Mouse (Mus musculus) heart, postnatal 0 days (tissue): ENCODE data around the gene Gyg.

Experiments
- CTCF ChIP-seq: IDR thresholded peaks from 2 replicates; pipeline ENCODE4 v1.5.1; 2016; ENCODE audit warnings: antibody characterized with exemption, control low read depth, low read depth
- EP300 ChIP-seq: IDR thresholded peaks from 2 replicates; pipeline ENCODE4 v1.6.1; 2016; ENCODE audit warnings: antibody characterized with exemption, low read depth

DNA sequence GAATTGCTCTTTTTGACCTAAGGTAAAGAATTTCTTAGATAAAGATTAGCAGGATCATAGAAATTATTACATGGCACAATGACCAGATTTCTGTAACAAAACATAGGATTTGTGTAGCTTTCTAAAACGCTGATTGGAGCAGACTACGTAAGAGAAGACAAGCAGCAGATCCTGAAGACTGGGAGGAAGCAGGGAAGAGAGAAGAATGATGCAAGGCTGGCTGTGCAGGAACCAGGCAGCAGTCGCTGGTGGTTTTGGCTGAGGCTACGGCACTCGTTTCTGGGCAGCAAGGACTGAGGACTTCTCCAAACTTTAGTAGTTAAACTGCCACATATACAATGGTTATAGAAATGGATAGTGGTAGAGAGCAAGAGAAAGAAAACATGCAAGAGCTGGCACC, 25.6 kb downstream of the Gyg start:
- TF ChIP-seq CTCF: no peak
- TF ChIP-seq EP300: no peak
